Mouse (Mus musculus) Muller cell, postnatal 12 days (primary cell): Measurements from ENCODE around the gene Col5a3.
"Not testable (repeated sequence)": the region's sequence is repeated elsewhere in the genome, so short reads cannot be mapped to it uniquely, and the experiment has no call there.

Experiments
- DNase-seq: peaks from one replicate; pipeline ENCODE4 v3.0.0-alpha.2; 2015; ENCODE audit errors: inconsistent ontology term

Col5a3 gene

DNA sequence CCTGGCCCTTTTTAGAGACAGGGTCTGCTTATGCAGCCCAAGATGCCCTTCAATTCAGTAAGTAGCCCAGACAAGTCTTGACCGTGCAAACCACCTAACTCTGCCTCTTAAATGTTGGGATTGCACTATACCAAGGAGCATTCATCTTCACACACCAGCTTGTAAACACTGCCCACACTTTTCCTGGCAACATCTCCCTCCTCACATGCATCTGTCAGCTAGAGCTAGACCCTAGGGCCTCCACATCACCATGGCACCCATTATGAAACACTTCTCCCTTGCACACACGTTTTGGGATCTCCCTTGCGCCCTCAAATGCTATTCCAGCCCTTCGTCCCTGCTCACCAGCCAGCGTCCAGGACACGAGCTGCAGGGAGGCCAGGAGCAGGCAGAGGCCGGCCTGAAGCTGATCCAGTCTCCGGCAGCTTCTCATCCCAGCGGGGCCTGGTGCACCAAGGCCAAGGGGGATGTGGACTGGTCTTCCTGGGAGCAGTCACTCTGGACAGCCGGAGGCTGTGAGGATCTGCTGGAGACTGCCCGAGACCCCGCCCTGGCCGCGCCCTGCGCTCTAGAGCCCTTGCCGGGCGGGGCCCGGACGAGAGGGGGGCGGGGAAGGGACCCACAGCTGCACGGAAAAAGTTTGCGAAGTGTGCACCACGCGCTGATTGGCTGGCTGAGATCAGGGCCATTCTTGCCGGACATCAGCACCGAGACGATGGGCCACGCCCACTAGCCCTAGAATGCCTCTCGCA lies at the start of gene Col5a3:
Gene Col5a3, minus strand, starts transcription at position 547 of the 752 bp plus-strand sequence.
- DNase-seq = peak; percentile 77

DNA sequence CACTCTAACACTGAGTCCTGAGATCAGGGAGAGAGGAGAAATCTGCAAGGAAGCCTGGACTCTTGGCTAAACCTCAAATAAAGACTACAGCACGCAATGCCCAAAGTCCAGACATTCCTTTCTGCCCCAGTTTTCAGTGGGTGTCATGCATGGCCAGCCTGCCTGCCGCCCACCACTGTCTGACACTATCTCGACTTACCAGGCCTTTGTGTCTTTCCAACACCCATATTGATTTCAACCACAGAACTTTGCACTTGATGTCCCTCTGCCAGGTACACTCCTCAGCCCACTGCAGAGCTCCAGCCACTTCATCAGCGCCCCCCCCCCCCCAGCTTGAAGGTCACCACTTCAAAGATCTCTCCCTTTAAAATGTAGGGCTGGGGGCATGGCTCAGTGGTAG lies 47.4 kb upstream of the Col5a3 start:
- peak; percentile 32 for DNase-seq

- no peak for DNase-seq
These were observed 47.0 kb upstream of the Col5a3 start for GRCm38 (mm10) chr9:20861821-20862220.

DNA sequence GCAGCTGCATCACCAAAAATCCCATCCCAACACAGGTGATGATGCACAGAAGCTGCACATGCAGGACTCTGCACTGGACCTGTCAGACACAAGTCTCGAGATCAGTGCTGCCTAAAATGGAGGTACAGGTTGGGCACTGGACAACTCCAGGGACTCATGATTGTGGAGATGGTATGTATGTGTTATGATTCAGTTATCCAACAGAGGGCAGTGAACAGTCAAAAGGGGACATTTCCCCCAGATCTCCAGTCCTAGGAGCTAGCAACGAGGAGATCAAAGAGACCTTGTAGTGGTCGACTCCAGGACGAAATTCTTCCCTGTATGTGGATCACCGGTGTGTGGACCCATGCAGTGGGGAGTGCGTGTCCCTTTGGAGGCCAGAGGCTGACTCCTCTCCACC lies 45.1 kb upstream of the Col5a3 start:
- no peak for DNase-seq

- DNase-seq = peak; percentile 50
These were observed 42.3 kb upstream of the Col5a3 start for GRCm38 (mm10) chr9:20857131-20857530.

DNA sequence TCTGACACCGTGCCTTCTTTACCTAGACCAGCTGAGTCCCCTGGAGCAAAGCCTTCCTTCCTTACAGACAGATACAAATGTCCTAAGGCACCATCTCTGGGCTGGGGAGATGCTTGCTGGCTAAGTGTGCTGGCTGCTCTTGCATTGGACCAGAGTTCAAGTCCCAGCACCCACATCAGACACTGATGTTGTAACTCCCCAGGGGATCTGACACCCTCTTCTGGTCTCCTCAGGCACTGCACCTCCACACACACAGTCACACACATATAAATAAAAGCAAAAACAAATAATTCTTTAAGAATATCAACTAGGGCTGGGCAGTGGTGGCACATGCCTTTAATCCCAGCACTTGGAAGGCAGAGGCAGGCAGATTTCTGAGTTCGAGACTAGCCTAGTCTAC lies 35.3 kb upstream of the Col5a3 start:
- DNase-seq = no peak

GRCm38 (mm10) chr9:20842670-20843069 lies 27.8 kb upstream of the Col5a3 start:
- DNase-seq = peak; percentile 29

- DNase-seq = no peak
These were observed 27.3 kb upstream of the Col5a3 start for GRCm38 (mm10) chr9:20842211-20842610.

GRCm38 (mm10) chr9:20838931-20839330 lies 24.1 kb upstream of the Col5a3 start:
- DNase-seq = no peak

- no peak for DNase-seq
These were observed 22.5 kb upstream of the Col5a3 start for GRCm38 (mm10) chr9:20837184-20837947.

DNA sequence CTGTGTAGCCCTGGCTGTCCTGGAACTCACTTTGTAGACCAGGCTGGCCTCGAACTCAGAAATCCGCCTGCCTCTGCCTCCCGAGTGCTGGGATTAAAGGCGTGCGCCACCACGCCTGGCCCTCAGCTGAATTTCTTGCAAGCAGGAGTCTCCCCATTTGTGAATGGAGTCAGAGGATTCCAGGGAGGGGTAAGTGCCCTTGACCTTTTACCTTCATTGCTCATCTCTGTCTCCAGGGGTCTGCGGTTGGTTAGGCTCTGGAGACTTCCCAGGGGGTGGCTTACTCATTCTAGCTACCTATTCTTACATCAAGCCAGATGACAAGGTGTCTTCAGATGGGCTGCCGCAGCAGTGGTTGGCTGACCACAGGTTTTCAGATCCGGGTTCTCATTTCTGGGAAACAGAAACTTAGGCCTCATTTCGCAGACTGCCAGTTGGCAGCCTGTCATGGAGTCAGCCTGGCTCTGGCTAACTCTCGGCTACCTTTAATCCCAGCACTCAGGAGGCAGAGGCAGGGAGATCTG lies 20.6 kb upstream of the Col5a3 start:
- DNase-seq = not testable (repeated sequence)

DNA sequence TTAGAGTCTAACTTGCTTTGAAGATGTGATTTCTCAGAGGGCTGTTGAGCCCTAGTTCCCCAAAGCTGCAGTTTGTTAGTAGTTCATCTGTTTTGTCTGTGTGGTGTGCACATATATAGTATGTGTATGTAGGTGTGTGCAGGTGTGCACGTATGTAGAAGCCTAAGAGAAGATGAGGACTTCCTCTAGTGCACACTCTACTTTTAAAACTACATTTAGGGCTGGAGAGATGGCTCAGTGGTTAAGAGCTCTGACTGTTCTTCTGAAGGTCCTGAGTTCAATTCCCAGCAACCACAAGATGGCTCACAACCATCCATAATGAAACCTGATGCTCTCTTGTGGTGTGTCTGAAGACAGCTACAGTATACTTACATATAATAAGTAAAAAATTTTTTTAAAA lies 20.0 kb upstream of the Col5a3 start:
- DNase-seq = no peak

DNA sequence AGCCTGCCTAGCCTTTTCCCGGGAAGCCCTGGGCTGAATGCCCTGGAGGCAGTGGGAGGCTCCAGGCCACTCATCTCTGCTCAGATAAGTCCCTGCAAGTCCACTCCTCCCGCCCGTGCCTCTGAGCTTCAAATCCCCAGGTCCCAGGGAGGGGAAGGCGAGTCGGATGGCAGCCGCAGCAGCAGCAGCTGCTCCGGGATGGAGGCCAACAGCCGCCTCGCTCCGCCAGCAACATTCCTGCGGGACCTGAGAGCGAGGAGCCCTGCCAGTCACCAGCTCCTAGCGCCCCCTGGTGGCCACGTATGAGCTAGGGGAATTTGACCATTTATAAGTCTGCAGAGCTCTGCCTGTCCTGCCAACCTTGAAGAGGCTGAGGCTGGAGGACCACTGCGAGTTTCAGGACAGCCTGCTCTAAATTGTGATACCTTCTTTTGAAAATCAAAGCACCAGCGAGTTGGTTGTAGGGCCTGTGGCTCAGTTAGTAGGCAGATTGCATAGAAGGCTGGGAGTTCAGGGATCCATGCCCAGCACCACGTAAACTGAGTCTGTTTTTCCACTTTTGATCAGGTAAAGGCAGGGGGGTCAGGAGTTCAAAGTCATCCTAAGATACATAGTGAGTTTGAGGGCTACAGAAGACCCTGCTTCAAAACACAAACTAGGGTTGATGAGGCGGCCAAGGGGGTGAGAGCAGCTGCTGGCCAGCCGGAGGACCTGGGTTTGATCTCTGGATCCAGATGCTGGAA lies 16.2 kb upstream of the Col5a3 start:
- DNase-seq = peak; percentile 98

DNA sequence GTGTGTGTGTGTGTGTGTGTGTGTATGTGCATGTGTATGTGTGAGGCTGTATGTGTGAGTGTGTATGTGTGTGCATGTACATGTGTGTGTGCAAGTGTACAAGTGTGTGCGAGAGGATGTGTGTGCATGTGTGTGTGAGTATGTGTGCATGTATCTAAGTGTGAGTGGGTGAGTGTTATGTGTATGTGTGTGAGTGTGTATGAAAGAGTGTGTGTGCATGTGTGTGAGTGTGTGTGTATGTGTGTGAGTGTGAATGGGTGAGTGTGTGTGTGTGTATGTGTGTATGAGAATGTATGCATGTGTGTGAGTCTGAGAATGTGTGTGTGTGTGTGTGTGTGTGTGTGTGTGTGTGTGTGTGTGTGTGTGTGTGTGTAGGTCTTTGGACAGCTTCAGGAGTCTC lies 13.3 kb upstream of the Col5a3 start:
- DNase-seq = no peak

GRCm38 (mm10) chr9:20825781-20826180 lies 10.9 kb upstream of the Col5a3 start:
- DNase-seq = peak; percentile 58

DNA sequence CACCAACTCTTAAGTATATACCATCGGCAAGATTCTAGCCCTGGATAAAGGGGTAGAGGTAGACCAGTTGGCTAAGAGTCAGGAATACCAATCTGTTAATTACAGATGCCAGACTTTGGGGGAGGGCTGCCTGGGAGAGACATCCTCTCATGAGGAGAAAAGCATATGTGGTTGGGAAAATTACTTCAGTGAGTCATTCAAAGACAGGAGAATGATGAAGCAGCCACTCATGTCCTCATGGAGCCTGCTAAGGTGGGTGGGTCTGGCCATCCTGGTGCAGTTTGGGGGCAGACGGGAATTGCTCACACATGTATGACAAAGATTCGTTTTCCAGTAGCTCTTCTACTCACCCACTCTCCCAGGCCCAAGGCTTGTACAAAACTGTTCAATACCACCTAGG lies 8.0 kb upstream of the Col5a3 start:
- DNase-seq = no peak

- no peak for DNase-seq
These were observed 5.1 kb upstream of the Col5a3 start for GRCm38 (mm10) chr9:20820001-20820400.

GRCm38 (mm10) chr9:20818236-20818635 lies 3.4 kb upstream of the Col5a3 start, which contains the start of gene Rdh8:
Gene Rdh8, plus strand, starts transcription at chr9:20818503.
- no peak for DNase-seq

- peak; percentile 59 for DNase-seq
These were observed 2.2 kb downstream of the Col5a3 start for GRCm38 (mm10) chr9:20812537-20813271.

GRCm38 (mm10) chr9:20810773-20811172 lies 4.1 kb downstream of the Col5a3 start:
- DNase-seq = no peak

- DNase-seq = peak; percentile 37
These were observed 4.6 kb downstream of the Col5a3 start for GRCm38 (mm10) chr9:20810271-20810670.
